Mouse (Mus musculus): Measurements from ENCODE around the gene Cyp2d12. TPM values are rescaled to one million over a fixed set of nuclear protein-coding genes. Genes with fewer than 3 reads are reported as not detected.
"Not testable (repeated sequence)": the region's sequence is repeated elsewhere in the genome, so short reads cannot be mapped to it uniquely, and the experiment has no call there.

Gene Cyp2d12
- polyA plus RNA-seq, 1 experiment, result not detected

- H3K4me2 ChIP-seq (ENCODE audit: low read depth), result not testable (repeated sequence)
These were observed 10.3 kb upstream of the Cyp2d12 start for GRCm38 (mm10) chr15:82544561-82544960.

GRCm38 (mm10) chr15:82547753-82548152, 7.1 kb upstream of the Cyp2d12 start:
- not testable (repeated sequence) for H3ac ChIP-seq (ENCODE audit: control insufficient read depth, insufficient read length); H3K79me2 ChIP-seq (ENCODE audit: control insufficient read depth, insufficient read depth); H3K4me2 ChIP-seq (ENCODE audit: low read depth); H3K36me3 ChIP-seq (ENCODE audit: control insufficient read depth, insufficient read depth); H3K4me3 ChIP-seq; H3K27me3 ChIP-seq (ENCODE audit: control insufficient read depth, insufficient read depth, insufficient read length)

More at GRCm38 (mm10) chr15:82544561-82544960, 10.3 kb upstream of the Cyp2d12 start:
- not testable (repeated sequence) for H3K79me2 ChIP-seq (ENCODE audit: control insufficient read depth, insufficient read depth); H3K27me3 ChIP-seq (ENCODE audit: control insufficient read depth, insufficient read depth, insufficient read length); H3K36me3 ChIP-seq (ENCODE audit: control insufficient read depth, insufficient read depth); H3ac ChIP-seq (ENCODE audit: control insufficient read depth, insufficient read length); H3K4me3 ChIP-seq

- H3K36me3 ChIP-seq (ENCODE audit: control insufficient read depth, insufficient read depth); H3K4me3 ChIP-seq: not testable (repeated sequence)
These were observed 1.7 kb upstream of the Cyp2d12 start for GRCm38 (mm10) chr15:82553211-82553610.

GRCm38 (mm10) chr15:82572856-82573255, 18.0 kb downstream of the Cyp2d12 start:
- TF ChIP-seq USF1 (IDR thresholded peaks at IDR 0.05; ENCODE audit: low read depth), result no peak
- TF ChIP-seq TCF3 (IDR thresholded peaks at IDR 0.05; ENCODE audit: insufficient read length, low read depth), result no peak
- TF ChIP-seq REST (IDR thresholded peaks at IDR 0.05; ENCODE audit: insufficient read depth, insufficient read length), result no peak
- TF ChIP-seq E2F4 (IDR thresholded peaks at IDR 0.05; ENCODE audit: insufficient read depth), result no peak
- no peak for TF ChIP-seq MAX (IDR thresholded peaks at IDR 0.05; ENCODE audit: low read depth)
- TF ChIP-seq CEBPB (IDR thresholded peaks at IDR 0.05; ENCODE audit: insufficient read depth, poor library complexity, severe bottlenecking), result no peak
- TF ChIP-seq SRF (IDR thresholded peaks at IDR 0.05; ENCODE audit: control insufficient read depth, insufficient read length, low read depth), result no peak
- no peak for TF ChIP-seq MYOG (IDR thresholded peaks at IDR 0.05; ENCODE audit: control insufficient read depth in 1 of 3, insufficient read depth in 1 of 3, insufficient read length in 2 of 3, low read depth in 2 of 3)
- no peak for TF ChIP-seq POLR2AphosphoS2 (IDR thresholded peaks at IDR 0.05; ENCODE audit: insufficient read length, low read depth)
- no peak for TF ChIP-seq MYOD1 (IDR thresholded peaks at IDR 0.05; ENCODE audit: control insufficient read depth in 1 of 3, insufficient read length in 2 of 3, low read depth in 2 of 3)
- TF ChIP-seq POLR2A (IDR thresholded peaks at IDR 0.05; ENCODE audit: insufficient read length, low read depth), result no peak
- no peak for TF ChIP-seq TCF12 (IDR thresholded peaks at IDR 0.05; ENCODE audit: insufficient read depth, poor library complexity, severe bottlenecking)
- no peaks in the 10 kb centered on the region for H3K27me3 ChIP-seq (ENCODE audit: control insufficient read depth, insufficient read depth, insufficient read length)
- no peak overlapping the region for H3ac ChIP-seq (ENCODE audit: control insufficient read depth, insufficient read length)
- no peak overlapping the region for H3K4me3 ChIP-seq
- no peaks in the 10 kb centered on the region for H3K36me3 ChIP-seq (ENCODE audit: control insufficient read depth, insufficient read depth)
- H3K79me2 ChIP-seq (ENCODE audit: control insufficient read depth, insufficient read depth), result no peaks in the 10 kb centered on the region
- H3K4me2 ChIP-seq (ENCODE audit: low read depth), result no peak overlapping the region

More at GRCm38 (mm10) chr15:82553211-82553610, 1.7 kb upstream of the Cyp2d12 start:
- not testable (repeated sequence) for H3K4me2 ChIP-seq (ENCODE audit: low read depth); H3K79me2 ChIP-seq (ENCODE audit: control insufficient read depth, insufficient read depth); H3ac ChIP-seq (ENCODE audit: control insufficient read depth, insufficient read length); H3K27me3 ChIP-seq (ENCODE audit: control insufficient read depth, insufficient read depth, insufficient read length)

- H3K79me2 ChIP-seq (ENCODE audit: control insufficient read depth, insufficient read depth), result no peaks in the 10 kb centered on the region
- no peaks in the 10 kb centered on the region for H3K36me3 ChIP-seq (ENCODE audit: control insufficient read depth, insufficient read depth)
- no peak overlapping the region for H3ac ChIP-seq (ENCODE audit: control insufficient read depth, insufficient read length)
- no peak overlapping the region for H3K4me3 ChIP-seq
- no peak overlapping the region for H3K4me2 ChIP-seq (ENCODE audit: low read depth)
- H3K27me3 ChIP-seq (ENCODE audit: control insufficient read depth, insufficient read depth, insufficient read length), result no peaks in the 10 kb centered on the region
- TF ChIP-seq E2F4 (IDR thresholded peaks at IDR 0.05; ENCODE audit: insufficient read depth) (no peak), USF1 (IDR thresholded peaks at IDR 0.05; ENCODE audit: low read depth) (no peak), POLR2AphosphoS2 (IDR thresholded peaks at IDR 0.05; ENCODE audit: insufficient read length, low read depth) (no peak), TCF12 (IDR thresholded peaks at IDR 0.05; ENCODE audit: insufficient read depth, poor library complexity, severe bottlenecking) (no peak), MYOD1 (IDR thresholded peaks at IDR 0.05; ENCODE audit: control insufficient read depth in 1 of 3, insufficient read length in 2 of 3, low read depth in 2 of 3) (no peak), CEBPB (IDR thresholded peaks at IDR 0.05; ENCODE audit: insufficient read depth, poor library complexity, severe bottlenecking) (no peak), MAX (IDR thresholded peaks at IDR 0.05; ENCODE audit: low read depth) (no peak), POLR2A (IDR thresholded peaks at IDR 0.05; ENCODE audit: insufficient read length, low read depth) (no peak), REST (IDR thresholded peaks at IDR 0.05; ENCODE audit: insufficient read depth, insufficient read length) (no peak), TCF3 (IDR thresholded peaks at IDR 0.05; ENCODE audit: insufficient read length, low read depth) (no peak), MYOG (IDR thresholded peaks at IDR 0.05; ENCODE audit: control insufficient read depth in 1 of 3, insufficient read depth in 1 of 3, insufficient read length in 2 of 3, low read depth in 2 of 3) (no peak), SRF (IDR thresholded peaks at IDR 0.05; ENCODE audit: control insufficient read depth, insufficient read length, low read depth) (no peak)
These were observed 24.2 kb downstream of the Cyp2d12 start for GRCm38 (mm10) chr15:82579071-82579470.

- H3ac ChIP-seq (ENCODE audit: control insufficient read depth, insufficient read length), result no peak overlapping the region
- H3K79me2 ChIP-seq (ENCODE audit: control insufficient read depth, insufficient read depth), result no peaks in the 10 kb centered on the region
- H3K4me2 ChIP-seq (ENCODE audit: low read depth), result no peak overlapping the region
- no peaks in the 10 kb centered on the region for H3K36me3 ChIP-seq (ENCODE audit: control insufficient read depth, insufficient read depth)
- H3K4me3 ChIP-seq, result no peak overlapping the region
- TF ChIP-seq CEBPB (IDR thresholded peaks at IDR 0.05; ENCODE audit: insufficient read depth, poor library complexity, severe bottlenecking), result no peak
- no peak for TF ChIP-seq POLR2AphosphoS2 (IDR thresholded peaks at IDR 0.05; ENCODE audit: insufficient read length, low read depth)
- TF ChIP-seq USF1 (IDR thresholded peaks at IDR 0.05; ENCODE audit: low read depth), result no peak
- no peak for TF ChIP-seq MYOG (IDR thresholded peaks at IDR 0.05; ENCODE audit: control insufficient read depth in 1 of 3, insufficient read depth in 1 of 3, insufficient read length in 2 of 3, low read depth in 2 of 3)
- TF ChIP-seq REST (IDR thresholded peaks at IDR 0.05; ENCODE audit: insufficient read depth, insufficient read length), result no peak
- no peak for TF ChIP-seq TCF12 (IDR thresholded peaks at IDR 0.05; ENCODE audit: insufficient read depth, poor library complexity, severe bottlenecking)
- TF ChIP-seq TCF3 (IDR thresholded peaks at IDR 0.05; ENCODE audit: insufficient read length, low read depth), result no peak
- TF ChIP-seq E2F4 (IDR thresholded peaks at IDR 0.05; ENCODE audit: insufficient read depth), result no peak
- no peak for TF ChIP-seq POLR2A (IDR thresholded peaks at IDR 0.05; ENCODE audit: insufficient read length, low read depth)
- TF ChIP-seq MAX (IDR thresholded peaks at IDR 0.05; ENCODE audit: low read depth), result no peak
- no peak for TF ChIP-seq SRF (IDR thresholded peaks at IDR 0.05; ENCODE audit: control insufficient read depth, insufficient read length, low read depth)
- TF ChIP-seq MYOD1 (IDR thresholded peaks at IDR 0.05; ENCODE audit: control insufficient read depth in 1 of 3, insufficient read length in 2 of 3, low read depth in 2 of 3), result no peak
- no peaks in the 10 kb centered on the region for H3K27me3 ChIP-seq (ENCODE audit: control insufficient read depth, insufficient read depth, insufficient read length)
These were observed 27.7 kb downstream of the Cyp2d12 start for GRCm38 (mm10) chr15:82582621-82583020.

All from myocyte (in vitro differentiated cells).